Mouse (Mus musculus): Measurements from ENCODE around the gene Ankef1. TPM values are rescaled to one million over a fixed set of nuclear protein-coding genes. Genes with fewer than 3 reads are reported as not detected.

Gene Ankef1
- polyA plus RNA-seq, 1 experiment, result 0.51 TPM

DNA sequence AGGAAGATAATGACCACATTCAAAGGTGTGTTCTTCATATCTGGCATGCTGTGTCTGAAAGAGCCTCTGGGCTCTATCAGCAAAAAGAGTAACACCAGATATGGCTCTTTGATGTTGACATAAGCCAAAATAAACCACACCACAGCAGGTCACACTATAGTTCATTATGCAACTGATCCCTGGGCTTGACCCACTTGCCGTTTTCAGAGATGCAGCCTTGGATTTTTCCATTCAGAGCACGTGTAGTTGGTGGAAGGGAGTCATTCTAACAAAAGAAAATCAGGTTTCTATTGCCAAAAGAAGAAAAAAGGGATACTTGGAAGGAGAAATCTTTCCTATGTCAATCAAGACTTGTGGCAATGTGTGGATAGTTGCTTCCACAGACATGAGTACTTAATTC, 87.1 kb downstream of the Ankef1 start:
- no peak overlapping the region for H3K27ac ChIP-seq (ENCODE audit: insufficient read depth, low read length)
- H3K4me1 ChIP-seq (ENCODE audit: control insufficient read depth, insufficient read depth, low read length), result no peaks in the 10 kb centered on the region
- H3K4me3 ChIP-seq (ENCODE audit: insufficient read depth, low read length), result no peak overlapping the region
- TF ChIP-seq CTCF (IDR thresholded peaks at IDR 0.05; ENCODE audit: borderline replicate concordance, insufficient read depth, low read length), result no peak
- no peak for TF ChIP-seq POLR2A (IDR thresholded peaks at IDR 0.05; ENCODE audit: low read depth, low read length)

DNA sequence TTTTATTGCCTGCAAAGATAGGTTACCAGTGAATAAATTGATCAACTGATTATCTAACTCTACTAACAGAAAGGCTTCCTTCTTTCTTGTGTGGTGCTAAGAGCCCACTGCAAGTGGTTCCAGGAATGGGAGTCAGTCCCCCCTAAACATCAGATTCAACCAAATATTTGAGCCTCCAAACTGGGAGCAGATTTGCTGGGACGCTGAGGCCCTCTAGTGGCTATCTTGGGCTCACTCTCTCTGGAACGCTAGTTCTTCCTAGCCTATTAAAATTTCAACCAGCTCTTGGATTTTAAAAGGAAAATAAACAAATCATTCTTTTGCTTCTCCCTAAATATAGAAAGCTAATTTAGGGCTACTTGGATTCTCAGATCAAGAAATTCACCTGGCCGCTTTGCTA, 94.7 kb downstream of the Ankef1 start:
- no peaks in the 10 kb centered on the region for H3K4me1 ChIP-seq (ENCODE audit: control insufficient read depth, insufficient read depth, low read length)
- no peak overlapping the region for H3K27ac ChIP-seq (ENCODE audit: insufficient read depth, low read length)
- no peak overlapping the region for H3K4me3 ChIP-seq (ENCODE audit: insufficient read depth, low read length)
- TF ChIP-seq POLR2A (IDR thresholded peaks at IDR 0.05; ENCODE audit: low read depth, low read length) (no peak), CTCF (IDR thresholded peaks at IDR 0.05; ENCODE audit: borderline replicate concordance, insufficient read depth, low read length) (peak; percentile 41; the same call in 1 of the 2 replicates)

DNA sequence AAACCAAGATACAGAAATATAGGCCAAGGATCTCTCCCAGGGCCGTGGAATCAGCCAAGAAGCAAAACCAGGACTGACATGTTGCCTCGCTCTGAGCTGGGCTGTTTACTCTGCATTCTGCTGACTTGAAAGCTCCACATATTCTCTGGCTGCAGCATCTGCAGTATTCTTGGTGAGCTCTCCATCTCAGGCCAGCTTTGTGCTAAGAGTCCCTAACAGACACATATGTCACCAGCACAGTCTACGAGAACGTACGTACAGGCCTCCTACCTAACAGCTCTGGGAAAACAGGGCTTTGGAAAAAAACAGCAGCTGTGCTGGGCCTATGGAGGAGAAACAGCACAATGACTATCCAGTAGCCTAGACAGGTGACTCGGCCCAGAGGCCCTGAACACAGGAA, 97.0 kb downstream of the Ankef1 start:
- H3K4me3 ChIP-seq (ENCODE audit: insufficient read depth, low read length), result no peak overlapping the region
- H3K4me1 ChIP-seq (ENCODE audit: control insufficient read depth, insufficient read depth, low read length), result no peaks in the 10 kb centered on the region
- no peak overlapping the region for H3K27ac ChIP-seq (ENCODE audit: insufficient read depth, low read length)
- no peak for TF ChIP-seq POLR2A (IDR thresholded peaks at IDR 0.05; ENCODE audit: low read depth, low read length)
- no peak for TF ChIP-seq CTCF (IDR thresholded peaks at IDR 0.05; ENCODE audit: borderline replicate concordance, insufficient read depth, low read length)

DNA sequence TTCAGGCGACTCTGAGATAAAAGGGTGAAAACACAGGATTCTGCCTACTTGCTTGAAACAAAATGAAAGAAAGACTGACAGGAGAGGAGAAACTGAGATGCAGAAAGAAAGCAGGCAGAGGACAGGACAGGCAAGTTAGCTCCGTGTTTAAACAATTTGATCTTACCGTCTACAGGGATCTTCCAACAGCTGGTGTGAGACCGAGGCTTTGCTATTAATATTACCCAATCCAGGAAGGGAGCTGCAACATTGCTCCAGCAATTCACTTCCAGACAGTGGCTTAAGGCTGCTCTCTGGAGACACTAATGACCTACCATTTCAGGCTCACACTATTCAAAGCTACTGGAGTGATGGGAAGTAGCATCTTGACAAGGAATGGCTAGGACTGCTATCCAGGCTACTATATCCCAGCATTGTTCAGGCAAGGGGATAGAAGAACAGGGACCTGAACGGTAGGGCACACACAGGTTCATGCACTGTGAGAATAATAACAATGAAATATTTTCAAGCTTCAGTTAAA, 99.0 kb downstream of the Ankef1 start:
- no peak overlapping the region for H3K4me3 ChIP-seq (ENCODE audit: insufficient read depth, low read length)
- no peaks in the 10 kb centered on the region for H3K4me1 ChIP-seq (ENCODE audit: control insufficient read depth, insufficient read depth, low read length)
- TF ChIP-seq POLR2A (IDR thresholded peaks at IDR 0.05; ENCODE audit: low read depth, low read length), result no peak
- TF ChIP-seq CTCF (IDR thresholded peaks at IDR 0.05; ENCODE audit: borderline replicate concordance, insufficient read depth, low read length), result no peak
- no peak overlapping the region for H3K27ac ChIP-seq (ENCODE audit: insufficient read depth, low read length)

DNA sequence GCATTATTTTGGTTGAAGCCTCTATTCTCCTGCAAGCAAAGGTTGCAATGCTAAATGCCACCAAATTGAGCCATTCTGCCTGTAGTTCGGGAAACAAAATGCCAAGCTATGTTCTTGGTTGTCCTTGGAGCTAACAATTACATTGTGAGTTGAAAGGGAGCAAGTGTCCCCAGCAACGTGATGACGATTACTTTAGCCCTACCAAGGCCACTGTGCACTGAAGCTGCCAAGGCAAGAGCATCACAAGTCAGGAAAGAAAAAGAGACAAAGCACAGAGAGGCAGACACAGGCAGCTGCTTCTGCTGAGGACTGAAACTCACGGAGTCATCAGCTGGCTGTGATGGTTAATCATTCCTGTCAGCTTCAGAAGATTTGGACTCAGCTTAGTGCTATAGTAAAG, 99.5 kb downstream of the Ankef1 start:
- Histone ChIP-seq H3K4me3 (ENCODE audit: insufficient read depth, low read length) (no peak overlapping the region), H3K27ac (ENCODE audit: insufficient read depth, low read length) (no peak overlapping the region), H3K4me1 (ENCODE audit: control insufficient read depth, insufficient read depth, low read length) (no peaks in the 10 kb centered on the region)
- TF ChIP-seq POLR2A (IDR thresholded peaks at IDR 0.05; ENCODE audit: low read depth, low read length) (no peak), CTCF (IDR thresholded peaks at IDR 0.05; ENCODE audit: borderline replicate concordance, insufficient read depth, low read length) (no peak)

Other genes with a start within 250 kb of the Ankef1 start
- 0.37 and 0.53 TPM in 2 replicates for gene Pak7, start 113.9 kb upstream of the Ankef1 start, polyA plus RNA-seq (2011; ENCODE audit: insufficient read length, low read depth, missing spikeins)
- 0.30 TPM in 1 of 2 replicates, not detected in the other for gene Snap25, start 211.5 kb downstream of the Ankef1 start, polyA plus RNA-seq (2011; ENCODE audit: insufficient read length, low read depth, missing spikeins)

Measured in embryonic fibroblast, embryonic 13.5 days (primary cell).